Mouse (Mus musculus): ENCODE results near the gene 4933403O08Rik.

The 4933403O08Rik gene

DNA sequence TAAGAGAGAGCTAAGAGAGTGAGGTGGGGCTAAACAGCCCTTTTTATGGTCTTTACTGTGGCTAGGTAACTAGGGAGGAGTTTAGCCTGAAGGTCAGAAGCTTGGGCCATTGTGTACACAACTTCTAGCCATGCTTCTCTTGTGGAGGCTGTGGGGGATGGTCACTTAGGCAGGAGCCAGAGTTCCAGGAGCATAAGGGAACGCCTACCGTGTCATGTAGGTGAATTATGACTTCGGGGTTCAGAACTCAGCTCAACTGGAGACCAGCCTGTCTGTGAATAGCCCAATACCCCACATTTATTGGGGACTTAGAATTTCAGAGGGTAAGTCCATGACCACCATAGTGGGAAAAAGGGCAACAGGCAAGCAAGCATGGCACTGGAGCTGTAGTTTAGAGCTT, at the start of gene 4933403O08Rik:
Gene 4933403O08Rik (plus strand): TSS at position 301 of the 400 bp plus-strand sequence.
- DNase-seq = no peak

- DNase-seq = no peak
Measured at GRCm38 (mm10) chrX:112242916-112243315, 4.1 kb downstream of the 4933403O08Rik start.

- DNase-seq = no peak
Measured at GRCm38 (mm10) chrX:112255513-112255912, 16.7 kb downstream of the 4933403O08Rik start.

- no peak for DNase-seq
Measured at GRCm38 (mm10) chrX:112273550-112273949, 34.7 kb downstream of the 4933403O08Rik start.
